Mouse (Mus musculus): ENCODE measurements at regions not wholly inside any gene's neighbourhood (a gene's known extent, or its start where the extent isn't known, plus 50 kb on each side); places are given as distances from the start of the nearest gene placed in this dataset.

DNA sequence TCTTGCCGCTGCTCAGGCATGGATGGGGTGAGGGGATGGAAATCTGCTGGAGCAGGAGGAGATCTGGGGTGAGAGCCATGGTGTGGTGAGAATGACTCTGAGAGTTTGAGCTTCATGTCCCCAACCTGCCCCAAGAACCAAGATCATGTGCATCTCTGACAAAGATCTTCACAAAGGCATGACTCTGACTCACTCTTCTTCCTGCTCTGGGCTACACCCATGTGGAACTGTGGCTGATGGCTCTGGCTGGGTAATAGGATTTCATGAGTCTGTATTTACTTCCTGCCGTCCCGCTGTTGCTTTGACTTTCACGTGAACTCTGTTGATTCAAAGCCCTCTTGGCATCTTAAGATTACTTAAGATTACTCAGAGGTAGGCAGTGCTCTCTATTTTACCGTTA is 151.8 kb upstream of the Hmga2 start:
- no peak for TF ChIP-seq POLR2A (IDR thresholded peaks at IDR 0.05; ENCODE audit: insufficient read length, low read depth)
- TF ChIP-seq USF1 (IDR thresholded peaks at IDR 0.05; ENCODE audit: low read depth) = no peak
- TF ChIP-seq CEBPB (IDR thresholded peaks at IDR 0.05; ENCODE audit: insufficient read depth, poor library complexity, severe bottlenecking) = no peak
- TF ChIP-seq MAX (IDR thresholded peaks at IDR 0.05; ENCODE audit: low read depth) = no peak
- no peak for TF ChIP-seq MYOG (IDR thresholded peaks at IDR 0.05; ENCODE audit: control insufficient read depth in 1 of 3, insufficient read depth in 1 of 3, insufficient read length in 2 of 3, low read depth in 2 of 3)
- TF ChIP-seq MYOD1 (IDR thresholded peaks at IDR 0.05; ENCODE audit: control insufficient read depth in 1 of 3, insufficient read length in 2 of 3, low read depth in 2 of 3) = no peak
- no peak for TF ChIP-seq E2F4 (IDR thresholded peaks at IDR 0.05; ENCODE audit: insufficient read depth)
- no peak for TF ChIP-seq POLR2AphosphoS2 (IDR thresholded peaks at IDR 0.05; ENCODE audit: insufficient read length, low read depth)
- TF ChIP-seq REST (IDR thresholded peaks at IDR 0.05; ENCODE audit: insufficient read depth, insufficient read length) = no peak
- TF ChIP-seq TCF12 (IDR thresholded peaks at IDR 0.05; ENCODE audit: insufficient read depth, poor library complexity, severe bottlenecking) = no peak
- TF ChIP-seq SRF (IDR thresholded peaks at IDR 0.05; ENCODE audit: control insufficient read depth, insufficient read length, low read depth) = no peak
- TF ChIP-seq TCF3 (IDR thresholded peaks at IDR 0.05; ENCODE audit: insufficient read length, low read depth) = no peak
